Mouse (Mus musculus) brown adipose tissue, adult 24 weeks (tissue): ENCODE results near the gene Wdr18. TPM values are rescaled to one million over a fixed set of nuclear protein-coding genes. Genes with fewer than 3 reads are reported as not detected.

ENCODE experiments used
- H3K27ac ChIP-seq: fragments of 200-500 bp; replicated peaks from 2 replicates; pipeline ENCODE4 v1.5.1; 2012; ENCODE audit warnings: low read depth, mild to moderate bottlenecking, low read length
- H3K4me1 ChIP-seq: fragments of 200-500 bp; 2 replicates; pipeline ENCODE4 v1.6.1; 2012; ENCODE audit warnings: low read length, mixed read lengths; ENCODE audit not compliant: control insufficient read depth, insufficient read depth, insufficient read length
- H3K4me3 ChIP-seq: fragments of 200-500 bp; 2 replicates; pipeline ENCODE4 v1.5.1; 2012; ENCODE audit warnings: low read depth, mild to moderate bottlenecking, low read length, moderate library complexity; ENCODE audit not compliant: insufficient read depth
- polyA plus RNA-seq: library from polyadenylated mRNA; stranded (reverse); fragments of >200 nt; gene quantifications from 2 replicates; pipeline ENCODE4 v1.2.4, GENCODE M21; 2012; ENCODE audit not compliant: missing spikeins, insufficient read depth, insufficient read length

Wdr18 gene
- polyA plus RNA-seq, 1 experiment = 25.6 TPM

- Histone ChIP-seq H3K27ac (no peak overlapping the region), H3K4me1 (peaks cover under 1% of the 10 kb centered on the region; the same call in 1 of the 2 replicates), H3K4me3 (no peak overlapping the region)
These were observed 14.7 kb downstream of the Wdr18 start for GRCm38 (mm10) chr10:79974668-79975067.

- Histone ChIP-seq H3K4me3 (no peak overlapping the region), H3K27ac (no peak overlapping the region), H3K4me1 (peaks cover 5% of the 10 kb centered on the region)
These were observed 16.2 kb downstream of the Wdr18 start for GRCm38 (mm10) chr10:79976071-79976721.

- no peak overlapping the region for H3K27ac ChIP-seq
- H3K4me1 ChIP-seq = peaks cover 10% of the 10 kb centered on the region
- H3K4me3 ChIP-seq = no peak overlapping the region
These were observed 16.8 kb downstream of the Wdr18 start for GRCm38 (mm10) chr10:79976722-79977107.

GRCm38 (mm10) chr10:79977324-79977723 lies 17.4 kb downstream of the Wdr18 start:
- peaks cover 12% of the 10 kb centered on the region for H3K4me1 ChIP-seq
- no peak overlapping the region for H3K4me3 ChIP-seq
- H3K27ac ChIP-seq = no peak overlapping the region

GRCm38 (mm10) chr10:79978061-79978460 lies 18.1 kb downstream of the Wdr18 start:
- Histone ChIP-seq H3K4me3 (no peak overlapping the region), H3K4me1 (peaks cover 20% of the 10 kb centered on the region), H3K27ac (no peak overlapping the region)

GRCm38 (mm10) chr10:79979401-79980155 lies 19.6 kb downstream of the Wdr18 start:
- no peak overlapping the region for H3K4me3 ChIP-seq
- H3K27ac ChIP-seq = no peak overlapping the region
- H3K4me1 ChIP-seq = peaks cover 21% of the 10 kb centered on the region

GRCm38 (mm10) chr10:79983205-79983604 lies 23.3 kb downstream of the Wdr18 start:
- H3K27ac ChIP-seq = peak overlapping the region; percentile 84
- H3K4me3 ChIP-seq = peak overlapping the region; percentile 92
- H3K4me1 ChIP-seq = peaks cover 32% of the 10 kb centered on the region

GRCm38 (mm10) chr10:79983670-79984069 lies 23.7 kb downstream of the Wdr18 start:
- Histone ChIP-seq H3K27ac (peak overlapping the region; percentile 84), H3K4me1 (peaks cover 32% of the 10 kb centered on the region), H3K4me3 (peak overlapping the region; percentile 92)

GRCm38 (mm10) chr10:79984195-79984816 lies 24.4 kb downstream of the Wdr18 start, which contains the start of gene Tmem259:
Gene Tmem259 (minus strand): TSS chr10:79984330.
- peak within 1 kb of the TSS; percentile 92 for H3K4me3 ChIP-seq
- H3K27ac ChIP-seq = peak within 1 kb of the TSS; percentile 84
- peaks cover 32% of the 10 kb centered on the region for H3K4me1 ChIP-seq

GRCm38 (mm10) chr10:79984871-79985270 lies 24.9 kb downstream of the Wdr18 start:
- peak overlapping the region; percentile 63 for H3K27ac ChIP-seq
- H3K4me1 ChIP-seq = peaks cover 30% of the 10 kb centered on the region
- H3K4me3 ChIP-seq = peak overlapping the region; percentile 70

- Histone ChIP-seq H3K4me3 (peak overlapping the region; percentile 55), H3K27ac (peak overlapping the region; percentile 78), H3K4me1 (peaks cover 26% of the 10 kb centered on the region)
These were observed 25.6 kb downstream of the Wdr18 start for GRCm38 (mm10) chr10:79985334-79986231.

- peak overlapping the region; percentile 78 for H3K27ac ChIP-seq
- H3K4me1 ChIP-seq = peaks cover 25% of the 10 kb centered on the region
- peak overlapping the region; percentile 52 for H3K4me3 ChIP-seq
These were observed 26.4 kb downstream of the Wdr18 start for GRCm38 (mm10) chr10:79986232-79986878.

- H3K4me3 ChIP-seq = peak overlapping the region; percentile 2; the same call in 1 of the 2 replicates
- peaks cover 20% of the 10 kb centered on the region for H3K4me1 ChIP-seq
These were observed 27.0 kb downstream of the Wdr18 start for GRCm38 (mm10) chr10:79986963-79987362.

GRCm38 (mm10) chr10:79987771-79988505 lies 28.0 kb downstream of the Wdr18 start:
- Histone ChIP-seq H3K4me3 (peak overlapping the region; percentile 94), H3K4me1 (peaks cover 13% of the 10 kb centered on the region), H3K27ac (peak overlapping the region; percentile 98)

More at GRCm38 (mm10) chr10:79986963-79987362, 27.0 kb downstream of the Wdr18 start:
- peak overlapping the region; percentile 98 for H3K27ac ChIP-seq
